Mouse (Mus musculus): ENCODE data around the gene Nrg4. TPM values are rescaled to one million over a fixed set of nuclear protein-coding genes. Genes with fewer than 3 reads are reported as not detected.

Nrg4 gene
- polyA plus RNA-seq, 1 experiment from 2014 or later: 1.4 TPM

DNA sequence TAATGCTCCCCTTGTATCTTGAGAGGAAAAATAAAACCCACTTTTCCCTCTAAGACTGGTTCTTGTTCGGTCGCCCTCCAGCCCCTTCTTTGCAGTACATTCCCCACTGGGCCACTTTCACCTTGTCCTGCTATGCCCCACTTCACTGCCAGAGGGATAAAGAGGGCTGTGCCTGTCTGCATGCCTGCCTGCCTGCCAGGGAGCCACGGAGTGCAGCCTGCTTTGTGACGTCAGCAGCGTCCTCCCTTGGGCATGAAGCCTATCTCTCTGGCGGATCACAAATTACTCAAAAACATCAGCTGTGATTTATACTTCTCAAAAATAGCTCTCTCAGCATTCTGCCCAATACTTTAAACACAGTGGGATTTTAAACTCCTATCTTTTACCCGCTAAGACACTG is 6.3 kb upstream of the Nrg4 start:
- ATAC-seq (ENCODE audit: low FRiP score): no peak
- no peaks in the 10 kb centered on the region for H3K36me3 ChIP-seq
- H3K4me3 ChIP-seq: no peak overlapping the region
- H3K4me1 ChIP-seq: peaks cover 12% of the 10 kb centered on the region
- WGBS: 30% methylated on average over 7 of the region's 7 CpGs
- H3K9ac ChIP-seq: no peak overlapping the region
- H3K27me3 ChIP-seq: peaks cover 9% of the 10 kb centered on the region
- H3K4me2 ChIP-seq (replicated peaks): peak overlapping the region; percentile 9; the same call in 1 of the 2 replicates
- H3K27ac ChIP-seq: no peak overlapping the region
- no peaks in the 10 kb centered on the region for H3K9me3 ChIP-seq (replicated peaks)

DNA sequence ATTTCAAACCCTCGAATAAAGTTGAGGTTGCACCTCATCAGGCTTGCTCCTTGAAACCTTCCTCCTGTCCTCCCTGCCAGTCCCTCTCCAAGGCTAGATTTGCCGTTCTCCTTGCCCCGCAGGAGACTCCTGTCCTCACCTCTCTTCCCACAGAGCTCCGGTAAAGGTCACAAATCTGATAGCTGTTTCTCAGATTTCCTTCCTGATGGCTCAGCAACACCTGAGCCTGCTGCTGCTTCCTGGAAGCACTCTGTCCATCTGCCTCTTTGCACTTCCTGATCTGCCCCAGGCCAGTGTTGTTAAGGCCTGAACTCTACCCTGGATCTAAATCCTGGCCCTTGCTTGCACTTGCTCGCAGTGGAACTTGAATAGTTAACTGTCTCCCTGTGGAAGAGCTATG is 5.8 kb upstream of the Nrg4 start:
- Histone ChIP-seq H3K4me2 (replicated peaks) (peak overlapping the region; percentile 9; the same call in 1 of the 2 replicates), H3K27ac (no peak overlapping the region), H3K36me3 (no peaks in the 10 kb centered on the region), H3K27me3 (peaks cover 12% of the 10 kb centered on the region), H3K9ac (no peak overlapping the region), H3K9me3 (replicated peaks) (no peaks in the 10 kb centered on the region), H3K4me3 (no peak overlapping the region), H3K4me1 (peaks cover 14% of the 10 kb centered on the region)
- 44% methylated on average over 5 of the region's 5 CpGs for WGBS
- ATAC-seq (ENCODE audit: low FRiP score): no peak

DNA sequence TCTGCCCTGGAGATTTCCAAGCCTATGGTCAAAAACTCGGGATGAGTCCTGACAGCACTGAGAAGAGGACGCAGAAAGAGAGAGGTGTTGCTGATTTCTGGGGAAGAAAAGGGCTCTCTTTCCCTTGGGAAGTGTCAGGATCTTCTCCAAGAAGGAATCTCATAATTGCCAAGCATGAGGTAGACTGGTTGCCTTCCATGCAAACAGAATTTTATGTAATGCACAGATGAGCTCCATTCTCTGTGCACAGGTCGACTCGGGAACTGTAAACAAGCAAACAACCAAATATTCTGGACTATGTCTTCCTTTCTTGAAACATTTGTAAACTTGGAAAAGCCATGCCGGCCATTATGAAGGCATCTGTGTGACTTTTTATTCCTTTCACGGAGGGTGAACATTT is 2.8 kb upstream of the Nrg4 start:
- H3K9me3 ChIP-seq (replicated peaks): no peaks in the 10 kb centered on the region
- H3K4me2 ChIP-seq (replicated peaks): no peak overlapping the region
- 83% methylated on average over 6 of the region's 6 CpGs for WGBS
- H3K36me3 ChIP-seq: no peaks in the 10 kb centered on the region
- H3K9ac ChIP-seq: no peak overlapping the region
- H3K27me3 ChIP-seq: peaks cover 26% of the 10 kb centered on the region
- H3K4me3 ChIP-seq: no peak overlapping the region
- H3K27ac ChIP-seq: no peak overlapping the region
- peaks cover 23% of the 10 kb centered on the region for H3K4me1 ChIP-seq
- no peak for ATAC-seq (ENCODE audit: low FRiP score)

DNA sequence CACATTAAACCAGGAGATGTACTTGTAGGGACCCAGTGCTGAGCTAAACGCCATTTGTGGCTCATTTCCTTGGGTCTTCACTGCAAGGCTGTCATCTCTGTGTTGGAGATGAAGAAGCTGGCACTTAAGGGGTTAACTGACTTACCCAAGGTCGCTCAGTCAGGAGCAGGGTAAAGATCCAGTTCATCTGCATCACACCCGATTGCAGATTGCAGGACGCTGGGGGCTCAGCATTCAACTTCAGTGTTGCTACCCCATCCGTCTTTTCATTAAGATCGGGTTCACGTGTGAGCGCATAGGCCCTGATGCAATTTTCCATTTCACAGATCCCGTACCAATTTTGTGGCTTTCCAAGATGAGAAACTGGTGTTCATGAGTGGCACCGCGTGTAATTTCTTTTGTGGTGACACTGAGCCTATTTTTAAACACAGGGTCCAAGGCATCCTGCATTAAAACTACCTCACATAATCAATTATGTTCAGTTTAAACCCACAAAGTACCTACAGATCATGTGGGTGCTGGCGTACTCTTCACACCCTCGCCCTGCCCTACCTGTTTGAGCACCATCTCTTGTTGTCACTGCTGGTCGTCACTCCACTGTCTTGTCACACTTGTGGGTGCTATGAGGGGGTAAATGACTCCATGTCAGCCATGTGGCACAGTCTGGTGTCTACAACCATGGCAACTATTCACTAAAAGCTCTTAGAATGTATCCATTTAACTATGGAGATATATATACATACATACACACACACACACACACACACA is 1.7 kb upstream of the Nrg4 start:
- no peak overlapping the region for H3K4me3 ChIP-seq
- H3K4me2 ChIP-seq (replicated peaks): peak overlapping the region; percentile 25; the same call in 1 of the 2 replicates
- H3K4me1 ChIP-seq: peaks cover 23% of the 10 kb centered on the region
- 21% methylated on average over 14 of the region's 14 CpGs for WGBS
- ATAC-seq (ENCODE audit: low FRiP score): no peak
- no peak overlapping the region for H3K27ac ChIP-seq
- no peaks in the 10 kb centered on the region for H3K36me3 ChIP-seq
- peaks cover 26% of the 10 kb centered on the region for H3K27me3 ChIP-seq
- no peak overlapping the region for H3K9ac ChIP-seq
- no peaks in the 10 kb centered on the region for H3K9me3 ChIP-seq (replicated peaks)

GRCm38 (mm10) chr9:55327234-55327615 is 581 bp upstream of the Nrg4 start:
- H3K36me3 ChIP-seq: no peaks in the 10 kb centered on the region
- no peaks in the 10 kb centered on the region for H3K9me3 ChIP-seq (replicated peaks)
- H3K27me3 ChIP-seq: peaks cover 26% of the 10 kb centered on the region
- peak overlapping the region; percentile 82 for H3K9ac ChIP-seq
- H3K4me1 ChIP-seq: peaks cover 15% of the 10 kb centered on the region
- under 1% methylated on average over 13 of the region's 13 CpGs for WGBS
- H3K4me2 ChIP-seq (replicated peaks): peak overlapping the region; percentile 83
- H3K27ac ChIP-seq: peak overlapping the region; percentile 68; the same call in 1 of the 2 replicates
- peak; percentile 46; the same call in 1 of the 2 replicates for ATAC-seq (ENCODE audit: low FRiP score)
- peak overlapping the region; percentile 75 for H3K4me3 ChIP-seq

- Histone ChIP-seq H3K9me3 (replicated peaks) (no peaks in the 10 kb centered on the region), H3K4me3 (peak overlapping the region; percentile 75), H3K4me2 (replicated peaks) (peak overlapping the region; percentile 83), H3K27ac (peak overlapping the region; percentile 67), H3K36me3 (no peaks in the 10 kb centered on the region), H3K4me1 (peaks cover 13% of the 10 kb centered on the region), H3K9ac (peak overlapping the region; percentile 82), H3K27me3 (peaks cover 26% of the 10 kb centered on the region)
- ATAC-seq (ENCODE audit: low FRiP score): no peak
- WGBS: 14% methylated on average over 18 of the region's 18 CpGs
These were observed 805 bp downstream of the Nrg4 start for GRCm38 (mm10) chr9:55325564-55326514.

- ATAC-seq (ENCODE audit: low FRiP score): no peak
These were observed 1.6 kb downstream of the Nrg4 start for GRCm38 (mm10) chr9:55325061-55325460.

DNA sequence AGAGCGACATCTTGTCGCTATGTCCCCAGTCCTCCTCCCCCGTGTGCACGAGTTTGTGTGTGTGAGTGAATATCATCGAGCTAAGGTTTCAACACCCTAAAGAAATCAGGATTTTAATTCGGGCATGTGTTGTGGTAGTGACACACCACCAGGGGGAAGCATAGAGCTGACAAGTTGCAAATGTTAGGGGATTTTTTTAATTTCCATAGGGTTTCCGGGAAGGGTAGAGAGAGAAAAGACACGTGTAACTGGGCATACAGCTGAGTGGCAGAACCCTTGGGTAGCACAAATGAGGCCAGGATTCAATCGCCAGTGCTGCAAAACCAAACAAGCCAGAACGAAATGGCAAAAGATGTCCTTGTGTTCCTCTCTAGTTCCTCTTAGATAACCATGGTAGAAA is 2.1 kb downstream of the Nrg4 start:
- ATAC-seq (ENCODE audit: low FRiP score): no peak
- Histone ChIP-seq H3K4me3 (no peak overlapping the region), H3K4me2 (replicated peaks) (no peak overlapping the region), H3K4me1 (peaks cover 13% of the 10 kb centered on the region), H3K9ac (no peak overlapping the region), H3K9me3 (replicated peaks) (no peaks in the 10 kb centered on the region), H3K36me3 (no peaks in the 10 kb centered on the region), H3K27ac (no peak overlapping the region), H3K27me3 (peaks cover 26% of the 10 kb centered on the region)
- 51% methylated on average over 10 of the region's 10 CpGs for WGBS

More at GRCm38 (mm10) chr9:55325061-55325460, 1.6 kb downstream of the Nrg4 start:
- H3K4me2 ChIP-seq (replicated peaks): no peak overlapping the region
- H3K4me1 ChIP-seq: peaks cover 13% of the 10 kb centered on the region
- peaks cover 26% of the 10 kb centered on the region for H3K27me3 ChIP-seq
- H3K9me3 ChIP-seq (replicated peaks): no peaks in the 10 kb centered on the region
- 16% methylated on average over 1 of the region's 1 CpGs for WGBS
- no peaks in the 10 kb centered on the region for H3K36me3 ChIP-seq
- no peak overlapping the region for H3K9ac ChIP-seq
- H3K27ac ChIP-seq: no peak overlapping the region
- no peak overlapping the region for H3K4me3 ChIP-seq

DNA sequence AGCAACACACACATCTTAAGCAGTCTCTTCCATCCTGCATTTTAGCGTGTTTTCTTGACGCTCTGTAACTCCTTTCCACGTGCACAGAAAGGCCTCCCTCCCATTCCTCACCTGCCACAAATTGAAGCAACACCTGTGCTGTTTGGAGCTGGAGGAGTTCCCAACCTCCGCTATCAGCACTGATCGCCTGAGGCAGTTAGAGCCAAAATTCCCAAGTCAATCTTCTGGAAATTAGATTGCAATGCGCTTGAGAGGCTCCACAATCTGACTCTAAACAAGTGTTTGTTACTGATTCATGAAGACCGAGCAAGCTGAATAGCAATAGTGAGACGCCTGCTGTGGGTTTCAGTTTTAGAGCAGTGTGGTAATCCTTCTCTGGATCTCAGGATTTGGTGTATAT is 2.6 kb downstream of the Nrg4 start:
- no peak overlapping the region for H3K9ac ChIP-seq
- H3K27me3 ChIP-seq: peaks cover 26% of the 10 kb centered on the region
- H3K4me1 ChIP-seq: peaks cover 13% of the 10 kb centered on the region
- no peaks in the 10 kb centered on the region for H3K36me3 ChIP-seq
- H3K4me3 ChIP-seq: no peak overlapping the region
- WGBS: 47% methylated on average over 8 of the region's 8 CpGs
- H3K27ac ChIP-seq: no peak overlapping the region
- H3K4me2 ChIP-seq (replicated peaks): no peak overlapping the region
- no peaks in the 10 kb centered on the region for H3K9me3 ChIP-seq (replicated peaks)
- ATAC-seq (ENCODE audit: low FRiP score): no peak

- no peak for ATAC-seq (ENCODE audit: low FRiP score)
- Histone ChIP-seq H3K9ac (no peak overlapping the region), H3K27ac (no peak overlapping the region), H3K4me3 (no peak overlapping the region), H3K4me2 (replicated peaks) (no peak overlapping the region), H3K4me1 (peaks cover 9% of the 10 kb centered on the region; the same call in 1 of the 2 replicates), H3K27me3 (peaks cover 15% of the 10 kb centered on the region), H3K9me3 (replicated peaks) (no peaks in the 10 kb centered on the region), H3K36me3 (no peaks in the 10 kb centered on the region)
- 52% methylated on average over 1 of the region's 1 CpGs for WGBS
These were observed 4.0 kb downstream of the Nrg4 start for GRCm38 (mm10) chr9:55322641-55323040.

DNA sequence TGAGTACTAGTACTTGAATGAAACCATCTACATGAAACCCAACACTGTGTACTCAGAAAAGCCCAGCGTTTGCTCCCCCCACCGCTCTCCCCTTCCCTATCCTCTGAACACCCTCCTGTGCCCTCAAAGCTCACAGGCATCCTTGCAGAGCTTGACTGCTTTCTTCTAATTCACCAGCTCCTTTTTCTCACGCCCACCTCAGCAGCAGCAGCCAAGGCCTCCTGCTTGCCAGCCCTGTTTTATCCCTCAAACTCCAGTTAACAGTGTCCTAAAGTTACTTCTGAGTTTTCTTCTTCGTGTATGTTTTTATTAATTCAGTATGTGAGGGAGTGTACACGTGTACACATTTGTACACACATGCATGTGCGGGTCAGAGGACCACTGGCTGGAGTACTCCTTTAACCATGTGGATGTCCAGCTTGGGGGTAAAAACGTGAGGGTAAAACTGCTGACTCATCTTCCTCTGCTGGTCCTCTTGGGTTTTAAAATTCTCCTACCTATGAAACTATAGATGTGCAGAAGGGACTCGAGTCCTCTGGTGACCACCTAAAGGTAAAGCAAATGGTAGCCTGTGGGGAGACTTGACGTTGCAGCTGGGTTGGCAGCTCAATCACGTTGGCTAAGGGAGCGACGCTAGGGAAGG is 12.9 kb downstream of the Nrg4 start:
- Histone ChIP-seq H3K4me1 (no peaks in the 10 kb centered on the region; the same call in 1 of the 2 replicates), H3K36me3 (no peaks in the 10 kb centered on the region), H3K27me3 (no peaks in the 10 kb centered on the region), H3K4me3 (no peak overlapping the region), H3K9ac (no peak overlapping the region), H3K4me2 (replicated peaks) (no peak overlapping the region), H3K9me3 (replicated peaks) (no peaks in the 10 kb centered on the region), H3K27ac (no peak overlapping the region)
- WGBS: 67% methylated on average over 12 of the region's 12 CpGs
- no peak for ATAC-seq (ENCODE audit: low FRiP score)

DNA sequence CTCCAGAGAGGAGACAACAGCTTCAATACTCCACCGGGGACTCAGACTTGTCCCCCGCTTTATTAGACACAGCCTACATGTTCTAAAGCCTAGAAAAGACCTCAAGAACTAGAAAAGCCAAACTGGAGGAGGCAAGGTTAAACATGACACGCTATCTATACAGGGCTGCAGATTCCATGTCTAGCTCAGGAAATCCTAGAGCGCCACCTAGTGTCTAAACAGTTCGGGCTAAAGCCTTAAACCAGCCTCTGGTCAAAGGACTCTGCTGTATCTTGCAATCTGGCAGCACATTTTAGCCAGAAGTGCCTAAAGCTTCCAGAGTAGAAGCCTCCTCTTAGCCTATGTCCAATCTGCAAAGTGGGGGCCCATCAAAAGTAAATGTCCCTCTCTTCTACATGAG is 15.1 kb downstream of the Nrg4 start:
- 13% methylated on average over 5 of the region's 5 CpGs for WGBS
- no peak overlapping the region for H3K4me2 ChIP-seq (replicated peaks)
- peak; percentile 69; the same call in 1 of the 2 replicates for ATAC-seq (ENCODE audit: low FRiP score)
- H3K36me3 ChIP-seq: no peaks in the 10 kb centered on the region
- H3K9ac ChIP-seq: no peak overlapping the region
- no peaks in the 10 kb centered on the region for H3K9me3 ChIP-seq (replicated peaks)
- no peak overlapping the region for H3K4me3 ChIP-seq
- no peaks in the 10 kb centered on the region; the same call in 1 of the 2 replicates for H3K4me1 ChIP-seq
- H3K27ac ChIP-seq: no peak overlapping the region
- H3K27me3 ChIP-seq: no peaks in the 10 kb centered on the region
